In genomic region chr7:144906708-144907397, GRCm38 (mm10) we compare ENCODE assay signal across 8 mouse cellular contexts. TPM values are rescaled to one million over a fixed set of nuclear protein-coding genes. Genes with fewer than 3 reads are reported as not detected.
DNase-seq lines count a peak whose midpoint lies in the region; ATAC-seq and TF ChIP-seq lines count a peak whose summit lies in the region.

No protein-coding gene starts in this region.

- H3K9ac ChIP-seq in embryonic facial prominence, embryonic 15.5 days: no peak overlapping the region

- DNase-seq in layer of hippocampus, postnatal 10 days (ENCODE audit: low spot score in 2 of 2): peak; percentile 74 to 75
- DNase-seq in layer of hippocampus, adult 9-11 months: no peak
- DNase-seq in left cerebral cortex, postnatal 4 days: peak; percentile 76
- DNase-seq in right cerebral cortex, postnatal 4 days: peak; percentile 84

- peak; percentile 80 for TF ChIP-seq CTCF in bone marrow macrophage, adult 2 months (IDR thresholded peaks at IDR 0.05; ENCODE audit: low read depth, low read length)

- no peaks in the 10 kb centered on the region for H3K4me1 ChIP-seq in bone marrow macrophage, adult 2 months (ENCODE audit: control insufficient read depth, insufficient read depth, low read length)
- no peaks in the 10 kb centered on the region for H3K4me1 ChIP-seq in embryonic facial prominence, embryonic 15.5 days

- 10% methylated on average over 28 of the region's 28 CpGs for WGBS in embryonic facial prominence, embryonic 15.5 days

- peaks cover 13% of the 10 kb centered on the region for H3K27me3 ChIP-seq in embryonic facial prominence, embryonic 15.5 days

- no peaks in the 10 kb centered on the region for H3K9me3 ChIP-seq in embryonic facial prominence, embryonic 15.5 days (replicated peaks)

- 0 out of 2 replicates have a peak, but pooled peaks have one; percentile 43 for ATAC-seq in embryonic facial prominence, embryonic 15.5 days (ENCODE audit: insufficient number of reproducible peaks, low FRiP score, low TSS enrichment, low read depth)
- peak; percentile 80 to 81 for ATAC-seq in hematopoietic stem cell, adult 5-6 weeks (replicated peaks in 1 of 2; ENCODE audit: insufficient read depth in 1 of 2, low FRiP score in 2 of 2, low TSS enrichment in 1 of 2, low read depth in 1 of 2, poor library complexity in 2 of 2, severe bottlenecking in 2 of 2)
- ATAC-seq in megakaryocyte-erythroid progenitor cell, adult 5-6 weeks (replicated peaks; ENCODE audit: low FRiP score, low TSS enrichment, poor library complexity, severe bottlenecking): peak; percentile 82

- intact Hi-C loops in left cerebral cortex, postnatal 4 days (cut with DNase I): no loop called here

- TF ChIP-seq POLR2A in bone marrow macrophage, adult 2 months (IDR thresholded peaks at IDR 0.05; ENCODE audit: borderline replicate concordance, low read depth, low read length): no peak

- H3K4me2 ChIP-seq in embryonic facial prominence, embryonic 15.5 days (replicated peaks): peak overlapping the region; percentile 38; the same call in 1 of the 2 replicates

- no peak overlapping the region for H3K27ac ChIP-seq in bone marrow macrophage, adult 2 months (ENCODE audit: insufficient read depth, low read depth, low read length)
- H3K27ac ChIP-seq in embryonic facial prominence, embryonic 15.5 days (replicated peaks): no peak overlapping the region

- no peaks in the 10 kb centered on the region for H3K36me3 ChIP-seq in embryonic facial prominence, embryonic 15.5 days

- no peak overlapping the region for H3K4me3 ChIP-seq in bone marrow macrophage, adult 2 months (ENCODE audit: insufficient read depth, low read length)
- no peak overlapping the region for H3K4me3 ChIP-seq in embryonic facial prominence, embryonic 15.5 days (replicated peaks)

RNA-seq across cellular contexts. Expression of gene LTO1, which starts 8.0 kb away (rescaled TPM):
- 10 to 100 TPM; 27.8 to 32.4 TPM for total RNA-seq in layer of hippocampus, postnatal 10 days (2021)
- polyA plus RNA-seq in bone marrow macrophage, adult 2 months (2012; ENCODE audit: insufficient read depth, insufficient read length, missing spikeins): 21.5 and 30.3 TPM in 2 replicates
- polyA plus RNA-seq in embryonic facial prominence, embryonic 15.5 days (2015; fragmentation: Nextera tagmentation; extraction: Ambion mirVana): 26.6 and 29.5 TPM in 2 replicates
- 23.1 and 76.6 TPM in 2 replicates for total RNA-seq in hematopoietic stem cell, adult 5-6 weeks (2017)
- 10 to 100 TPM; 33.5 to 36.0 TPM for total RNA-seq in left cerebral cortex, postnatal 4 days (2021)
- total RNA-seq in megakaryocyte-erythroid progenitor cell, adult 5-6 weeks (2014; fragmentation: Nextera tagmentation): 21.0 and 40.2 TPM in 2 replicates
- 27.1 and 30.4 TPM in 2 replicates for total RNA-seq in megakaryocyte-erythroid progenitor cell, adult 5-6 weeks (2017)

RNA-seq across cellular contexts. Expression of gene Fgf15, which starts 10.5 kb away (rescaled TPM):
- not detected for total RNA-seq in layer of hippocampus, postnatal 10 days (2021)
- polyA plus RNA-seq in bone marrow macrophage, adult 2 months (2012; ENCODE audit: insufficient read depth, insufficient read length, missing spikeins): not detected in 2 replicates
- 1.00 and 1.6 TPM in 2 replicates for polyA plus RNA-seq in embryonic facial prominence, embryonic 15.5 days (2015; fragmentation: Nextera tagmentation; extraction: Ambion mirVana)
- not detected in 2 replicates for total RNA-seq in hematopoietic stem cell, adult 5-6 weeks (2017)
- total RNA-seq in left cerebral cortex, postnatal 4 days (2021): under 1 TPM; 0.26 to 0.62 TPM
- total RNA-seq in megakaryocyte-erythroid progenitor cell, adult 5-6 weeks (2014; fragmentation: Nextera tagmentation): not detected in 2 replicates
- total RNA-seq in megakaryocyte-erythroid progenitor cell, adult 5-6 weeks (2017): 0.52 and 0.88 TPM in 2 replicates

RNA-seq across cellular contexts. Expression of gene Ccnd1, which starts 32.9 kb away (rescaled TPM):
- total RNA-seq in layer of hippocampus, postnatal 10 days (2021): 10 to 100 TPM; 27.7 to 37.3 TPM
- polyA plus RNA-seq in bone marrow macrophage, adult 2 months (2012; ENCODE audit: insufficient read depth, insufficient read length, missing spikeins): 31.4 and 31.9 TPM in 2 replicates
- 134 and 143 TPM in 2 replicates for polyA plus RNA-seq in embryonic facial prominence, embryonic 15.5 days (2015; fragmentation: Nextera tagmentation; extraction: Ambion mirVana)
- 19.3 and 21.9 TPM in 2 replicates for total RNA-seq in hematopoietic stem cell, adult 5-6 weeks (2017)
- 10 to 100 TPM; 27.5 to 30.5 TPM for total RNA-seq in left cerebral cortex, postnatal 4 days (2021)
- 3.8 and 5.3 TPM in 2 replicates for total RNA-seq in megakaryocyte-erythroid progenitor cell, adult 5-6 weeks (2014; fragmentation: Nextera tagmentation)
- 5.9 and 6.7 TPM in 2 replicates for total RNA-seq in megakaryocyte-erythroid progenitor cell, adult 5-6 weeks (2017)

RNA-seq across cellular contexts. Expression of gene Fgf4, which starts 59.7 kb away (rescaled TPM):
- not detected for total RNA-seq in layer of hippocampus, postnatal 10 days (2021)
- polyA plus RNA-seq in bone marrow macrophage, adult 2 months (2012; ENCODE audit: insufficient read depth, insufficient read length, missing spikeins): not detected in 2 replicates
- 0.42 and 0.65 TPM in 2 replicates for polyA plus RNA-seq in embryonic facial prominence, embryonic 15.5 days (2015; fragmentation: Nextera tagmentation; extraction: Ambion mirVana)
- not detected in 2 replicates for total RNA-seq in hematopoietic stem cell, adult 5-6 weeks (2017)
- total RNA-seq in left cerebral cortex, postnatal 4 days (2021): not detected
- total RNA-seq in megakaryocyte-erythroid progenitor cell, adult 5-6 weeks (2014; fragmentation: Nextera tagmentation): not detected in 2 replicates
- not detected in 2 replicates for total RNA-seq in megakaryocyte-erythroid progenitor cell, adult 5-6 weeks (2017)
